Mouse (Mus musculus): ENCODE results near the gene Csnk2a2.

- TF ChIP-seq CTCF (IDR thresholded peaks at IDR 0.05; ENCODE audit: control insufficient read depth, insufficient read depth, low read length) (no peak), POLR2A (IDR thresholded peaks at IDR 0.05; ENCODE audit: borderline replicate concordance, control insufficient read depth, low read depth, low read length) (no peak)
Measured at GRCm38 (mm10) chr8:95528194-95528593, 38.4 kb upstream of the Csnk2a2 start.
